Mouse (Mus musculus) hindbrain, embryonic 15.5 days (tissue): ENCODE results near the gene Ifitm1. TPM values are rescaled to one million over a fixed set of nuclear protein-coding genes. Genes with fewer than 3 reads are reported as not detected.

Experiments used
- ATAC-seq: fragments of 200-750 bp; cut with Nextera tagmentation; 2 replicates; pipeline ENCODE4 v1.8.0; 2017; ENCODE audit warnings: low read depth, moderate number of reproducible peaks, moderate TSS enrichment; ENCODE audit not compliant: low FRiP score
- H3K27ac ChIP-seq: fragments of 300-500 bp; sonication (generic); replicated peaks from 2 replicates; pipeline ENCODE4 v1.5.1; 2015; ENCODE audit warnings: mild to moderate bottlenecking, inconsistent platforms
- H3K27me3 ChIP-seq: fragments of 300-500 bp; sonication (generic); 2 replicates; pipeline ENCODE4 v1.6.1; 2015; ENCODE audit warnings: control low read depth, inconsistent platforms
- H3K36me3 ChIP-seq: fragments of 300-500 bp; sonication (generic); 2 replicates; pipeline ENCODE4 v1.6.1; 2015; ENCODE audit warnings: control low read depth, inconsistent platforms
- H3K4me1 ChIP-seq: fragments of 300-500 bp; sonication (generic); replicated peaks from 2 replicates; pipeline ENCODE4 v1.6.1; 2015; ENCODE audit warnings: control low read depth, inconsistent platforms
- H3K4me2 ChIP-seq: fragments of 300-500 bp; sonication (generic); 2 replicates; pipeline ENCODE4 v1.6.1; 2015; ENCODE audit warnings: moderate library complexity, mild to moderate bottlenecking, inconsistent platforms
- H3K4me3 ChIP-seq: fragments of 300-500 bp; sonication (generic); 2 replicates; pipeline ENCODE4 v1.5.1; 2015; ENCODE audit warnings: mild to moderate bottlenecking, inconsistent platforms
- H3K9ac ChIP-seq: fragments of 300-500 bp; sonication (generic); 2 replicates; pipeline ENCODE4 v1.6.1; 2015; ENCODE audit warnings: inconsistent platforms
- H3K9me3 ChIP-seq: fragments of 300-500 bp; sonication (generic); 2 replicates; pipeline ENCODE4 v1.6.1; 2016; ENCODE audit warnings: control low read depth, inconsistent platforms
- WGBS: fragments of 180-500 bp; shearing (Covaris S2); methylation state at CpG from one replicate; pipeline ENCODE4 v1.1.7; 2015; 5-methylcytosine and 5-hydroxymethylcytosine counted together
- polyA plus RNA-seq: library from polyadenylated mRNA; unstranded; fragments of >200 nt; fragmentation: Nextera tagmentation; extraction: Ambion mirVana; gene quantifications from 2 replicates; pipeline ENCODE4 v1.2.1, GENCODE M21; 2015

Gene Ifitm1
- polyA plus RNA-seq, 1 experiment from 2014 or later, result 16.6 TPM

DNA sequence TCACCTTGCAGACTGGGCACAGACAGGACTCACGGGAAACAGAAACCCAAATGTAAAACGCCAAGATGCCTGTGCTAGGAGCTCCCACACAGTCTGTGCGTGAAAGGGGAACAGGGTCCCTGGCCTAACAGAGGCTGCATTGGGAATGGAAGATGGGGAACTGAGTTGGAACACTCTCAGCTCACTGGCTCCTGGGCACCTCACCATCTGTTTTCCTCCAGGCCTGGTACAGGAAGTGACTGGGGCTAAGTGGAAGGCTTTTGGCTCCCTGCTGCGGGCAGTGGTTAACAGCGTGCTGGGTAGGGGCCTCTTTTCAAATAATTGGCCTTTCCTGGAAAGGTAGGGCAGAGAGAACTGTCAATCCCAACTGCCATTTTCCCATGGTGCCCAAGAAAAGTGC lies 23.6 kb downstream of the Ifitm1 start:
- no peak overlapping the region for H3K27ac ChIP-seq

DNA sequence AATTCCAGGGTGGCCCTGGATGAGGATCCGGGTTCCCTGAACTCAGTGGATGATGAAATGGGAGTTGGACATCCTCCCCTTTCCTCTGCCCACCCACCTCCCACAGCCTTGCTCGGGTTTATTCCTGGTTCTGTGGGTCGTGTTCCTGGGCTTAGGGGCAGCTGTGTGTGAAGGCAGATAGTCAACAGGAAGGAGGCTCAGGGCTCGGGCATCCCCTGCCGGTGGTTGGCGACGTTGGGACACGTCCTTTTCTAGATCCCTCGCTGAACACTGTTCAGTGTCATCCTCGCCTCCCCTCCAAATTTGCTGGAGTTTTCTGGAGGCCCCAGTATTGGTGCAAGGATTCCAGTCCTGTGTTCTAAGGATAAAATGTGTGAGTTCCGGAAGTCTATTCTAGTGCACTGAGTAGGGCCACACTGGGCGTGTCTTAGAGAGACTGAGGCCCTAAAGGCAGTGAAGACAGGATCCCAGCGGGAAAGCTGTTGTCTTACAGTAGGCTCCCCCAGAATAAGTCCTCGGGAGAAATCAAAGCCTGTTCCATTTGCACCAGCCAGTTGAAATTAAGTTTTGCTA lies 24.2 kb downstream of the Ifitm1 start:
- Histone ChIP-seq H3K4me3 (no peak overlapping the region), H3K9ac (no peak overlapping the region), H3K9me3 (no peaks in the 10 kb centered on the region), H3K4me1 (no peaks in the 10 kb centered on the region), H3K27ac (no peak overlapping the region), H3K36me3 (no peaks in the 10 kb centered on the region), H3K27me3 (no peaks in the 10 kb centered on the region), H3K4me2 (no peak overlapping the region)
- ATAC-seq, result no peak
- WGBS, result 88% methylated on average over 14 of the region's 14 CpGs

More for the DNA sequence above, 23.6 kb downstream of the Ifitm1 start:
- Histone ChIP-seq H3K36me3 (no peaks in the 10 kb centered on the region), H3K27me3 (no peaks in the 10 kb centered on the region), H3K4me3 (no peak overlapping the region), H3K9me3 (no peaks in the 10 kb centered on the region), H3K9ac (no peak overlapping the region), H3K4me2 (no peak overlapping the region), H3K4me1 (no peaks in the 10 kb centered on the region)
- ATAC-seq, result no peak
- 70% methylated on average over 5 of the region's 5 CpGs for WGBS

DNA sequence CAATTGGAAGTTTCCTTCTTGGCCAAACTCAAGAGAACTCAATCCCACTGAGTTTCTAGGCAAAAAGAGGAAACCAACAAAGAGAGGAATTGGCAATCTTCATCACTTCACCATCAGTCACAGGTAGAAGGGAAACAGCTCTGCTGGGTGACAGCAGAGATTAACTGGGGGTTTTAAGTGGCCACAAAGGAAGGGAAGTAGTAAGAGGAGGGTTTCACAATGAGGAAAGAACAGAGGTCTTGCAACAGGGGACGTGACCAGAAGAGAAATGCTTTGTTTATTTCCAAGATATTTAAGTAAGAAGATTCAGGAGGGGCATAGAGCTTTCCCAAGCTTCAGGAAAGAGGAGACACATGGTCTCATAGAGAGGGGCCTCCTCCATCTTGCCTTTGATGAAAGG lies 30.8 kb downstream of the Ifitm1 start:
- H3K4me3 ChIP-seq, result no peak overlapping the region
- H3K4me1 ChIP-seq, result no peaks in the 10 kb centered on the region
- no peak overlapping the region for H3K27ac ChIP-seq
- no peaks in the 10 kb centered on the region for H3K36me3 ChIP-seq
- WGBS, result 73% methylated on average over 1 of the region's 1 CpGs
- no peak overlapping the region for H3K9ac ChIP-seq
- no peaks in the 10 kb centered on the region for H3K9me3 ChIP-seq
- no peak overlapping the region for H3K4me2 ChIP-seq
- ATAC-seq, result no peak
- H3K27me3 ChIP-seq, result no peaks in the 10 kb centered on the region

DNA sequence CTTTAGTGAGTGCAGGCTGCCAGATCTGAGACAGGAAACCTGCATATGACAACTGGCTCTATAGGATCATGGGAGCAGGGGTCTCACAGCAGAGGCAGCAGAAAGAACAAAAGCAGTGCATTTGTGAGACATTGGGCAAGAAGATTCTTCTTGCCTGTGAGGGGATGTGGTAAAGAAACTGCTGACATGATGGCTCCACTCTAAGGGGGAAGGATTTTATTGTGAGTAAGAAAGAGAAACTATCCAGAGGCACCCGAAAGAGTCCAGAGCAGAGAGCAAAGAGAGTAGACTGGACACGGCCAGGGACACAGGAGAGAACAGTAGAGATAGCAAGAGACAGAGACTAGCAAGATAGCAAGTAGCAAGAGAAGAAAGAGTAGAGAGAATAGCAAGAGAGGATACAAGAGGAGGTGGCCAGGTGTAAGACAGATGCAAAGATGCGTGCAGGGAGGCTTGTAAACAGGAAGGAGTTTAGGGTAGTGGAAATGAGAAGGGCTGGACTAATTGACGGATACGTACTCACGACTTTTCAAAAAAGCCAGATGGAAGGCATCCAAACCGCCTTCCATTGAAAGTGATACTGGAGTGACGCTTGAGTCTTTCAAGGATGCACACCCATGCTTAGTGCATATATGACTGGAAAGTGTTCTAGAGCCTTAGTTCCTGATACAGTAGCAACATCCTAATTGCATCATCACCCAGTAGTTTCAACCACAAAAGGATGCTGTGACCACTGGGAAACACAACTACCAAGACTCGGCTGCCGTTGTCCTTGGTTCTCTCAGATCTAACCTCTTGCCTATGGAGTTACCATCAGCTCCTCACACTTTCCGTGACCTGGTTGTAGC lies 32.1 kb downstream of the Ifitm1 start:
- Histone ChIP-seq H3K36me3 (no peaks in the 10 kb centered on the region), H3K4me2 (no peak overlapping the region), H3K27ac (no peak overlapping the region), H3K27me3 (no peaks in the 10 kb centered on the region), H3K4me3 (no peak overlapping the region), H3K9me3 (no peaks in the 10 kb centered on the region), H3K9ac (no peak overlapping the region), H3K4me1 (no peaks in the 10 kb centered on the region)
- WGBS, result 91% methylated on average over 11 of the region's 11 CpGs
- no peak for ATAC-seq

DNA sequence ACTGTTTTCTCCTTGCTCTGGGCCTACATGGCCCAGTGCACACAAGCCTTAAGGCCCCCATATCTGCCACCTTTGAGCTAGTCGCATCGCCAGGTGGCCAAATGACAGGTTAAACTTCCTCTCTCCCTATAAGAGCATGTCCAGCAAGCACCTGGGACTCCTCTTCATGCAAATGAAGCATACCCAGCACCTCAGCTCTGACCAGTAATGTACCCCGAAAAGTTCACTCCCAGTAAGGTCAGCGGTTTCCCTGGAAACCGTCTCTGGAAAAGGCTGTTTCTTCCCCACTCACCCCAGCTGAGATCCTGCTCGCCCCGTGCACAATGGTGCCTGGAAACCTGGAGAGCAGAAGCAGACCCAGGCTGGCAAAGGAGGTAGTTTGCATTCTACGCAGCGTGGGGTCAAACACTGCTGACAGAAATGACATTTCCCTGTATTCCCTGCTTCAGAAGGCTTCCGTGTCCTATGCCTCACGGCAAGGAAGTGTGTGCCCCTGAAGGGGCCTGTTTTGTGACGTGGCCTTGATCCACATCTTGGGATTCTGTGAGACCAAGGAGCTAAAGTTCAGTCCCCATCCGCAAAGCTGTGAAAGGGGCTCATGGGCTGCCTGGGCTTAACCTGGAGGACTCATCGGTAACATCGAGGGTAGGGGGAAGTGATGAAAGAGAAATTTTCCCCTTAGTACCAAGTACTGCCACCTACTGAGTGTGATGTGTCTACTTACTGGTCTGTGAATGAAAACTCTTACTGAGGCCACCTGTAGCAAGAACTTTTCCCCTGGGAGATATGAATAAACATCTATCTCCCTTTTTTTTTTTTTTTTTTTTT lies 34.1 kb downstream of the Ifitm1 start:
- H3K4me3 ChIP-seq, result no peak overlapping the region
- no peaks in the 10 kb centered on the region for H3K9me3 ChIP-seq
- WGBS, result 68% methylated on average over 15 of the region's 15 CpGs
- no peak overlapping the region for H3K4me2 ChIP-seq
- no peak overlapping the region for H3K9ac ChIP-seq
- no peaks in the 10 kb centered on the region for H3K36me3 ChIP-seq
- H3K27me3 ChIP-seq, result no peaks in the 10 kb centered on the region
- H3K27ac ChIP-seq, result no peak overlapping the region
- H3K4me1 ChIP-seq, result no peaks in the 10 kb centered on the region
- no peak for ATAC-seq

DNA sequence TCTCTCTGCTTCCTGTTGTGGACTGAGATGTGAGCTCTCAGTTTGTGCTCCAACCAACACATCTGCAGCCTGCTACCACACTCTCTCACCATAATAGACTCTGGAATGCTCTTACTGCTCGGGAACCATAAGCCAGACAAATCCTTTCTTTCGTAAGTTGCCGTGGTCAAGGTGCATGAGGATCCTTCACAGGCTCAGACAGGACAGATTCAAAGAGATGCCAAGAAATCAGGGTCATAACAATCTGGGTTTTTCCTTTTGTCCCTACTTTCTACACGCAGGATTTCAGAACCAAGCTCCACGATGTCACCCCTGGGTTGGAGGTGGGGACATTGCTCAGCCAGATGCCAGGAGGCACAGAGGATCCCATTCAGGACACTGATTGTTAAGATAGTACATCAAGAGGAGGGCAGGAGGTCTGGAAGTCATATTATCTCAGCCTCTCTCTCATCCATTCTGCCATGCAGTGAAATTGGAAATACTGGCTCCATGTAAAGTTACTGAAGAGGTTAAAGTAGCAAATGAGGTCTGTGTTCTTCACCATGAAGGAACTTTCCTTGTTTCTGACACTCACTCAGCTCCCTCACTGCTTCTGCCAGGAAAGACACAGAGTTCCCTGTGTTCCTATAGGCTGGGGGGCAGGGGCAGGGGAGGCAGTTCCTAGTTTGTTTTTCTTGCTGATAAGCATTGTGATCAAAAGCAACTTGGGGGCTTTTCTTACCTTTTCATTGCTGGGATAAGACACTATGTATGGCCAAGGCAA lies 36.4 kb downstream of the Ifitm1 start:
- WGBS, result 86% methylated on average over 5 of the region's 5 CpGs
- no peaks in the 10 kb centered on the region for H3K27me3 ChIP-seq
- H3K36me3 ChIP-seq, result no peaks in the 10 kb centered on the region
- H3K4me2 ChIP-seq, result no peak overlapping the region
- H3K4me1 ChIP-seq, result no peaks in the 10 kb centered on the region
- H3K4me3 ChIP-seq, result no peak overlapping the region
- no peak for ATAC-seq
- H3K9ac ChIP-seq, result no peak overlapping the region
- H3K27ac ChIP-seq, result no peak overlapping the region
- H3K9me3 ChIP-seq, result no peaks in the 10 kb centered on the region

DNA sequence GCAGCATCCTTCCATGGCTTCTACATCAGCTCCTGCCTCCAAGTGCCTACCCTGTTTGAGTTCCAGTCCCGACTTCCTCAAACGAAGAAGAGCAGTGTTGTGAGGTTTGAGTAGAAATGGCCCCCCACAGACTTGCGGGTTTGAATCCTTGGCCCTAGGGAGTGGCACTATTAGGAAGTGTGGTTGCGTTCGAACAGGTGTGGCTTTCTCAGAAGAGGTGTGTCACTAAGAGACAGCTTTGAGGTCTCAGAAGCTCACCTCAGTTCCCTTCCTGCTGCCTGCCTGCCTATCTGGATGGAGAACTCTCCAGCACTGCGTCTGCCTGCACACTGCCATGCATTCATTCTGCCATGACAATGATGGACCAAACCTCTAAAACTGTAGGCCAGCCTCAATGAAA lies 39.4 kb downstream of the Ifitm1 start:
- H3K27ac ChIP-seq, result no peak overlapping the region
- no peaks in the 10 kb centered on the region for H3K27me3 ChIP-seq
- H3K36me3 ChIP-seq, result no peaks in the 10 kb centered on the region
- no peak overlapping the region for H3K4me3 ChIP-seq
- H3K9ac ChIP-seq, result no peak overlapping the region
- WGBS, result 87% methylated on average over 6 of the region's 6 CpGs
- H3K4me1 ChIP-seq, result peaks cover 6% of the 10 kb centered on the region; the same call in 1 of the 2 replicates
- H3K4me2 ChIP-seq, result no peak overlapping the region
- H3K9me3 ChIP-seq, result no peaks in the 10 kb centered on the region
- ATAC-seq, result no peak

DNA sequence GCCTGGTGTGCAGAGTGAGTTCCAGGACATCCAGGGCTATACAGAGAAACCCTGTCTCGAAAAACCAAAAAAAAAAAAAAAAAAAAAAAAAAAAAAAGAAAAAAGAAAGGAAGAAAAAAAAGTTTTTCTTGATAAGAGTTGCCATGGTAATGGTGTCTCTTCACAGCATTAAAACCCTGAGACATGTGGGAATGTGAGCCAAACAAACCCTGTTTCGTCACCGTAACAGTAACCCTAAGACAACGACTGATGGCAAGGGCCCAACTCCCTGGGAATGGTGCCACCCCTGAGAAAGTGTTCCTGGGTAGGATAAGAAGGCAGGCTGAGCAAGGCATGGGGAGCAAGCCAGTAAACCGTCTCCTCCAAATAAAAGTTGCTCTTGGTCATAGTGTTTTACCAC lies 39.9 kb downstream of the Ifitm1 start:
- Histone ChIP-seq H3K27ac (no peak overlapping the region), H3K27me3 (no peaks in the 10 kb centered on the region), H3K4me1 (peaks cover 6% of the 10 kb centered on the region; the same call in 1 of the 2 replicates), H3K4me2 (no peak overlapping the region), H3K36me3 (no peaks in the 10 kb centered on the region), H3K9me3 (no peaks in the 10 kb centered on the region), H3K4me3 (no peak overlapping the region), H3K9ac (no peak overlapping the region)
- 64% methylated on average over 5 of the region's 5 CpGs for WGBS
- ATAC-seq, result no peak

DNA sequence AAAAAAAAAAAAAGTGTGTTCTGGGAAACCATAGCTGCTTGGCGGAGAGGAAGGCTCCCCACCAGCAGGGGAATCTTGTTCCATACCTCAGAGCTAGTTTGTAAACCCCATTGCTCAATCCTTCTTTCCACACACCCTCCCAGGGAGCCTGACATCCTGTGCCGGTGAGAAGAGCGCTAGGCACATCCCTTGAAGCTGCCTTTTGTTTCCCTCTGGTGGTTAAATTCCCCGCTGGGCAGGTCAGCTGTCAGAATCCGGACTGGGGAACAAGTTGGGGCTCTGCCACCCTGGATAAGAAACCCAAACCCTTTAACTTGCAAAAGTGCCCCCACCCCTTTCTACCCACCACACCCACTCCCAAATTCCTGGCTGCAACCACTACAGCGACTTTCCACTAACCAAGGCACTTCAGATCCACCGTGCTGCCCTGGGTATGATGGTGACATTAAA lies 41.3 kb downstream of the Ifitm1 start:
- H3K4me3 ChIP-seq, result no peak overlapping the region
- no peaks in the 10 kb centered on the region for H3K36me3 ChIP-seq
- ATAC-seq, result no peak
- no peaks in the 10 kb centered on the region for H3K9me3 ChIP-seq
- WGBS, result 9% methylated on average over 7 of the region's 7 CpGs
- no peaks in the 10 kb centered on the region for H3K27me3 ChIP-seq
- H3K4me2 ChIP-seq, result peak overlapping the region; percentile 37; the same call in 1 of the 2 replicates
- H3K4me1 ChIP-seq, result peaks cover 6% of the 10 kb centered on the region; the same call in 1 of the 2 replicates
- no peak overlapping the region for H3K9ac ChIP-seq
- H3K27ac ChIP-seq, result no peak overlapping the region

DNA sequence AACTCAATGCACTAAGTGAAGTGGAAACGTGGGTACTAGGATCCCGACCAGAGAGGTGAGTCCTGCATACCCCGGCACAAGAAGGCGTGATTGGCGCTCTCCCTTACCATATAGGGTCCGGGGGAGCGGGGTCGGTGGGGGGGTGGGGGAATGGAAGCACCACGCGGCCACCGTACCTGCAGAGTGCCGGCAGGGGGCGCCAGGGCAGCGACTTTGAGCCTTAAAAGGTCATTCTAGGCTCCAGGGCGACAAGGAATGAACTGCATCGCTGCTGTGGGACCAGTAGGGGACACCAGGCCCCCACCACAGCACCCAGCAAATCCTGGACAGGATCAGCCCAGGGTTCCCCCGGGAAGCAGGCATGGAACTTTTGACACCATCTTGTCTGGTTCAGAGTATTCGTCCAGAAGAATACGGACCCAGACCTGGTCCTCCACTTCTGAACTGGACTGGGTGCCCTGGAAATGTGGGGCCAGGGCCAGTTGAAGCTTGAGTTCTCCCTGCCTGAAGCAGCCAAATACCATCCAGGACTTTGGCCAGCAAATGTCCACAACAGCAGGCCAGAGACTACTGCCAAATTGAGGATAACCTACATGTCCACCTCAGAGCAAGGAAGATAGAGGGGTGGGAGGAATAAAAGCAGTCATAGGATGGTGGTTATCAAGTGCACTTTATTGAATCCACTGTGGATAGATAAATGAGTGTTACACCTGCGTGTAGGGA lies 42.1 kb downstream of the Ifitm1 start:
- Histone ChIP-seq H3K27me3 (no peaks in the 10 kb centered on the region), H3K36me3 (no peaks in the 10 kb centered on the region), H3K4me2 (peak overlapping the region; percentile 37), H3K4me3 (no peak overlapping the region), H3K4me1 (peaks cover 6% of the 10 kb centered on the region; the same call in 1 of the 2 replicates), H3K9ac (no peak overlapping the region), H3K27ac (no peak overlapping the region), H3K9me3 (no peaks in the 10 kb centered on the region)
- ATAC-seq, result 0 out of 2 replicates have a peak, but pooled peaks have one; percentile 34
- 8% methylated on average over 20 of the region's 20 CpGs for WGBS

DNA sequence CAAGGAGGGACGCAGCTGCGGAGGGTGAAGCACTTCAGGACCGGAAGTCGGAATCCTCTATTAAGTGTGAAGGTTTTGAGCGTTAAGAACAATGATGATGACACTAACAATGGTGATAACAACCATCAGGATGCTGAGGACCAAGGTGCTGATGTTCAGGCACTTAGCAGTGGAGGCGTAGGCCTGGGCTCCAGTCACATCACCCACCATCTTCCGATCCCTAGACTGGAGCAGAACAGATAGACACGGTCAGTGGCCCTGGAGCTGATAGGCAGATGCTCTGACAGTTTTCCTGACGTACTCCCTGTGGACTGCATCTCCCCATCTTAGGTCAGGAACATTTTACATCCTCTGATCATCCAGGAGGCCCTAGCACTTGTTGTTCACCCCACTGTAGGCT lies 42.6 kb downstream of the Ifitm1 start:
- no peak overlapping the region for H3K9ac ChIP-seq
- no peaks in the 10 kb centered on the region for H3K27me3 ChIP-seq
- peaks cover 6% of the 10 kb centered on the region; the same call in 1 of the 2 replicates for H3K4me1 ChIP-seq
- H3K27ac ChIP-seq, result no peak overlapping the region
- peak overlapping the region; percentile 35 for H3K4me2 ChIP-seq
- WGBS, result 91% methylated on average over 9 of the region's 9 CpGs
- ATAC-seq, result no peak
- H3K4me3 ChIP-seq, result peak overlapping the region; percentile 19; the same call in 1 of the 2 replicates
- H3K36me3 ChIP-seq, result no peaks in the 10 kb centered on the region
- H3K9me3 ChIP-seq, result no peaks in the 10 kb centered on the region
